Mouse (Mus musculus): Measurements from ENCODE around the gene Olfr1323. TPM values are rescaled to one million over a fixed set of nuclear protein-coding genes. Genes with fewer than 3 reads are reported as not detected.

Gene Olfr1323
- total RNA-seq (2023) = not detected in 2 replicates

DNA sequence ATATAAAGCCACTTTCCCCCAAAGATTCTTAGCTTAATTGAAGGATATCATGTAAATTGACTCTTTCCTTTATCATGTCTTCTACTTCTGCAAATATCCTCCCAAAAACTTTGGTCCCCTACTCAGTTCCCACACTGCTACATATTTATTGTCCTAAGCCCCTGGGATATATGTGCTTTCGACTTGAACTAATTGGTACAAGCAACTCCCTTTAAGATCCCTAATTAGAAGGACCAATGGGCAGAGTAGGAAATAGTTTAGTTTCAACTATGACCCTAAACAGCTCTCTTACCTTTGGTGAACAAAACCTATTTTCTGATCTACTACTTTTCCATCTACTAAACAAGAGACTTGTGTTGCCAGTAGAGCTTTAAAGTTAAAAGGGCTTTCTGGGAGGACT, at the start of gene Olfr1323:
Gene Olfr1323, minus strand, starts transcription at position 101 of the 400 bp plus-strand sequence.

Other genes with a start within 250 kb of the Olfr1323 start
- not detected in 2 replicates for gene Igsf1, start 221.6 kb downstream of the Olfr1323 start, total RNA-seq (2023)
- gene Olfr1322, start 127.9 kb downstream of the Olfr1323 start, total RNA-seq (2023) = not detected in 2 replicates